Mouse (Mus musculus) heart, embryonic 11.5 days (tissue): Measurements from ENCODE around the gene Ebna1bp2. TPM values are rescaled to one million over a fixed set of nuclear protein-coding genes. Genes with fewer than 3 reads are reported as not detected.

ENCODE experiments used
- ATAC-seq: fragments of 200-750 bp; cut with Nextera tagmentation; replicated peaks from 2 replicates; pipeline ENCODE4 v1.8.0; 2017; ENCODE audit warnings: moderate library complexity; ENCODE audit not compliant: insufficient number of reproducible peaks, low FRiP score, low TSS enrichment
- H3K27ac ChIP-seq: fragments of 300-500 bp; sonication (generic); 2 replicates; pipeline ENCODE4 v1.5.1; 2014; ENCODE audit warnings: mild to moderate bottlenecking, low read depth, low read length
- H3K27me3 ChIP-seq: fragments of 300-500 bp; sonication (generic); 2 replicates; pipeline ENCODE4 v1.6.1; 2014; ENCODE audit warnings: mild to moderate bottlenecking, low read length, mixed read lengths; ENCODE audit not compliant: control insufficient read depth, insufficient read depth
- H3K36me3 ChIP-seq: fragments of 300-500 bp; sonication (generic); 2 replicates; pipeline ENCODE4 v1.6.1; 2014; ENCODE audit warnings: mild to moderate bottlenecking, low read length, moderate library complexity, mixed read lengths; ENCODE audit not compliant: control insufficient read depth, insufficient read depth
- H3K4me1 ChIP-seq: fragments of 300-500 bp; sonication (generic); 2 replicates; pipeline ENCODE4 v1.6.1; 2014; ENCODE audit warnings: low read length; ENCODE audit not compliant: control insufficient read depth, insufficient read depth
- H3K4me2 ChIP-seq: fragments of 300-500 bp; sonication (generic); 2 replicates; pipeline ENCODE4 v1.6.1; 2014; ENCODE audit warnings: mild to moderate bottlenecking, moderate library complexity
- H3K4me3 ChIP-seq: fragments of 300-500 bp; sonication (generic); 2 replicates; pipeline ENCODE4 v1.5.1; 2014; ENCODE audit warnings: low read depth, low read length
- H3K9ac ChIP-seq: fragments of 300-500 bp; sonication (generic); 2 replicates; pipeline ENCODE4 v1.6.1; 2014; ENCODE audit warnings: mild to moderate bottlenecking, low read depth, low read length, moderate library complexity
- H3K9me3 ChIP-seq: fragments of 300-500 bp; sonication (generic); replicated peaks from 2 replicates; pipeline ENCODE4 v1.6.1; 2016; ENCODE audit warnings: low read length; ENCODE audit not compliant: control insufficient read depth
- WGBS: fragments of 180-500 bp; shearing (Covaris S2); extraction: QIAGEN DNeasy Blood & Tissue Kit; methylation state at CpG from one replicate; pipeline ENCODE4 v1.1.7; 2014; ENCODE audit not compliant: insufficient replicate concordance; 5-methylcytosine and 5-hydroxymethylcytosine counted together
- polyA plus RNA-seq: library from polyadenylated mRNA; unstranded; fragments of >200 nt; fragmentation: Nextera tagmentation; extraction: Ambion mirVana; gene quantifications from 2 replicates; pipeline ENCODE4 v1.2.1, GENCODE M21; 2014

Gene Ebna1bp2
- 106 and 111 TPM in 2 replicates for polyA plus RNA-seq

- Histone ChIP-seq H3K4me1 (peaks cover 10% of the 10 kb centered on the region), H3K27ac (peak within 1 kb of the TSS; percentile 10; the same call in 1 of the 2 replicates), H3K4me3 (peak within 1 kb of the TSS; percentile 87), H3K4me2 (peak within 1 kb of the TSS; percentile 96), H3K9me3 (no peaks in the 10 kb centered on the region; the same call in 1 of the 2 replicates), H3K36me3 (peaks cover 15% of the 10 kb centered on the region), H3K9ac (peak within 1 kb of the TSS; percentile 86), H3K27me3 (no peaks in the 10 kb centered on the region)
- WGBS, result under 1% methylated on average over 37 of the region's 41 CpGs
- ATAC-seq, result peak; percentile 90
These were observed at the start of gene Ebna1bp2, which contains the start of gene Cfap57 for GRCm38 (mm10) chr4:118620279-118620966. Gene Ebna1bp2, plus strand, starts transcription at chr4:118620799. Gene Cfap57, minus strand, starts transcription at chr4:118620777.

DNA sequence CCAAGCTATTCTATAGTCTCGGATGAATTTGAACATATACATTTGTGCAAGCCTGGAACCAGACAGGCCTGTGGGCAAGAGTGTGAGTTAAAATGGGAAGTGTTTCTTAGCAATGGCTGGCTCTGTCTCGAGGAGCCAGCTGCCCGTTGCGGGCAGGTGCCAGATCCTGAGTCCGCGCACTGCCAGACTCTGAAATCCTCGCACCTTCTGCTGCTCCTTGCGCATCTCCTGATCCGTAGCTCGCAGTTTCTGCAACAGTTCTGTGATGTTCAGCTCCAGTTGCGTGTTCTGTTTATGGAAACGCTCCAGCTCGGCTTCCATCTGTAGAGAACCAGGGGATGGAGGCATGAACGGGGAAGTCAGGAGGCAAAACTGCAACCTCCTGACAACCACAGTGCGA lies 49.2 kb upstream of the Ebna1bp2 start:
- no peak overlapping the region for H3K4me3 ChIP-seq
- H3K9me3 ChIP-seq, result no peaks in the 10 kb centered on the region
- 77% methylated on average over 15 of the region's 15 CpGs for WGBS
- no peak for ATAC-seq
- no peak overlapping the region for H3K9ac ChIP-seq
- no peaks in the 10 kb centered on the region for H3K4me1 ChIP-seq
- H3K27ac ChIP-seq, result no peak overlapping the region
- peaks cover 6% of the 10 kb centered on the region; the same call in 1 of the 2 replicates for H3K27me3 ChIP-seq
- no peaks in the 10 kb centered on the region for H3K36me3 ChIP-seq
- no peak overlapping the region for H3K4me2 ChIP-seq

- H3K9me3 ChIP-seq, result no peaks in the 10 kb centered on the region
- no peak overlapping the region for H3K4me3 ChIP-seq
- no peaks in the 10 kb centered on the region for H3K36me3 ChIP-seq
- no peaks in the 10 kb centered on the region for H3K4me1 ChIP-seq
- ATAC-seq, result no peak
- peaks cover 6% of the 10 kb centered on the region; the same call in 1 of the 2 replicates for H3K27me3 ChIP-seq
- H3K4me2 ChIP-seq, result no peak overlapping the region
- no peak overlapping the region for H3K9ac ChIP-seq
- no peak overlapping the region for H3K27ac ChIP-seq
- 6% methylated on average over 6 of the region's 6 CpGs for WGBS
These were observed 44.5 kb upstream of the Ebna1bp2 start for GRCm38 (mm10) chr4:118576097-118576496.

- Histone ChIP-seq H3K4me1 (no peaks in the 10 kb centered on the region), H3K4me2 (no peak overlapping the region), H3K9me3 (no peaks in the 10 kb centered on the region), H3K36me3 (no peaks in the 10 kb centered on the region), H3K27ac (no peak overlapping the region), H3K4me3 (no peak overlapping the region), H3K9ac (no peak overlapping the region), H3K27me3 (no peaks in the 10 kb centered on the region)
- ATAC-seq, result no peak
- WGBS, result 39% methylated on average over 13 of the region's 13 CpGs
These were observed 41.3 kb upstream of the Ebna1bp2 start for GRCm38 (mm10) chr4:118579313-118579712.

DNA sequence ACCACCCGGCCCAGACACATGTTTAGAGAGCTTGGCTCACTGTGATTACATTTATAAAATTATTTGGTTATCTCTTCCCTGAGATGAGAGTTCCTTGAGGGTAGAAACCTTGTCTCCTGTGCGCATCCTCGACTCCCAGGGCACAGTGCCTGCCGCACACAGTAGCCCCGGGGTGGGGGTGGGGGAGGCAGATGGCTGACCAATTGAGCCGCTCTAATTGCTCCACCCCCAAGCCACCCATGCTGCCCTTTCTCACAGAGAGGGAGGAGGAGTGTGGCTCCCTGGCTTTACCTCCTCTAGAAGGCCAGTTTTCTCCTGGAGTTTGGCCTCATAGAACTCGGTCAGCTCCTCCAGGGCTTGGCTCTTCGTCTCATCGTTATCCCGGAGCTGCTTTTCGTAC lies 39.1 kb upstream of the Ebna1bp2 start:
- no peaks in the 10 kb centered on the region for H3K27me3 ChIP-seq
- H3K9ac ChIP-seq, result no peak overlapping the region
- no peaks in the 10 kb centered on the region for H3K36me3 ChIP-seq
- no peak for ATAC-seq
- no peak overlapping the region for H3K4me3 ChIP-seq
- no peak overlapping the region for H3K27ac ChIP-seq
- no peak overlapping the region for H3K4me2 ChIP-seq
- no peaks in the 10 kb centered on the region for H3K4me1 ChIP-seq
- 41% methylated on average over 11 of the region's 11 CpGs for WGBS
- no peaks in the 10 kb centered on the region for H3K9me3 ChIP-seq

GRCm38 (mm10) chr4:118582629-118583028 lies 38.0 kb upstream of the Ebna1bp2 start:
- Histone ChIP-seq H3K27ac (no peak overlapping the region), H3K9ac (no peak overlapping the region), H3K4me1 (no peaks in the 10 kb centered on the region), H3K4me2 (no peak overlapping the region), H3K27me3 (no peaks in the 10 kb centered on the region), H3K9me3 (no peaks in the 10 kb centered on the region), H3K4me3 (no peak overlapping the region), H3K36me3 (no peaks in the 10 kb centered on the region)
- 92% methylated on average over 8 of the region's 8 CpGs for WGBS
- ATAC-seq, result no peak

DNA sequence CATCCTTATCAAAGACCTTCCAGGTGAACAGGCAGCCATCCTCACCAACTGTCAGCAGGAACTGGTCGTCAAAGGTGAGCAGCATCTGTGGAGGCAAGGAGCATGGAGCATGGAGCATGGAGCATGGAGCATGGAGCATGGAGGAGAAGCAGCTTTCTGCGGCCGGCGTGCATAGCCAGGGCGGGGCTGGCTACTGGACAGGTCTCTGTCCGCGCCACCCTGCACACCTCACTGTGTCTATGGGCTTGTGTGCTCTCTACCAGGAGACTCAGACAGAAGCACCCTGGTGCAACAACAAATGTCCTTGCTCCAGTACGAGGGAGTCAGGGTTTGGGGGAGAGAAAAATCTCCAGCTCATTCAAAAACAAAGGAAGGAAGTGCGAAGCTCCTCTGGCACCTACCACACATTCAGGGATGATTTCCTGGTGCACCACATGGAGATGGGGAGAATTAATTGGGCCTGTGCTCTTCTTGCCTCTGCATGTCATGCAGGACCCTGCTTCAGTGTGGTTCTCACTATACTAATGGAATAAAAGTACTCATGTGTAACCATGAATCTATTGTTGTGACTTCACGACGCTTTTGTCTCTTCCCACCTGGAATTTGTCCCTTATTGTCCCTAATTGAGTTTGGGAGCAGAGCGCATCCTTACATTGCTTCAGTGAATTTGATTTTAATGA lies 31.4 kb upstream of the Ebna1bp2 start:
- H3K4me3 ChIP-seq, result no peak overlapping the region
- 56% methylated on average over 12 of the region's 12 CpGs for WGBS
- H3K27me3 ChIP-seq, result no peaks in the 10 kb centered on the region
- no peaks in the 10 kb centered on the region for H3K36me3 ChIP-seq
- H3K27ac ChIP-seq, result no peak overlapping the region
- no peak for ATAC-seq
- H3K4me1 ChIP-seq, result no peaks in the 10 kb centered on the region
- H3K4me2 ChIP-seq, result 0 out of 2 replicates have a peak overlapping the region, but pooled peaks have one; percentile 27
- no peaks in the 10 kb centered on the region for H3K9me3 ChIP-seq
- no peak overlapping the region for H3K9ac ChIP-seq

GRCm38 (mm10) chr4:118589733-118590130 lies 30.9 kb upstream of the Ebna1bp2 start:
- Histone ChIP-seq H3K27ac (no peak overlapping the region), H3K27me3 (no peaks in the 10 kb centered on the region), H3K9me3 (no peaks in the 10 kb centered on the region), H3K36me3 (no peaks in the 10 kb centered on the region), H3K4me1 (no peaks in the 10 kb centered on the region), H3K4me3 (no peak overlapping the region), H3K4me2 (peak overlapping the region; percentile 27; the same call in 1 of the 2 replicates), H3K9ac (no peak overlapping the region)
- WGBS, result 6% methylated on average over 7 of the region's 7 CpGs
- ATAC-seq, result no peak
